Mouse (Mus musculus): ENCODE measurements at regions not wholly inside any gene's neighbourhood (a gene's known extent, or its start where the extent isn't known, plus 50 kb on each side); places are given as distances from the start of the nearest gene placed in this dataset.

GRCm38 (mm10) chr5:126105446-126105845 lies 573.9 kb downstream of the Tmem132b start:
- H3K4me3 ChIP-seq (ENCODE audit: insufficient read depth, low read depth, low read length): no peak overlapping the region
- WGBS: 83% methylated on average over 1 of the region's 1 CpGs

GRCm38 (mm10) chr5:126107020-126107419 lies 575.4 kb downstream of the Tmem132b start:
- Histone ChIP-seq H3K4me1 (ENCODE audit: control insufficient read depth, insufficient read depth, low read length) (no peaks in the 10 kb centered on the region), H3K27ac (ENCODE audit: insufficient read depth, low read depth, low read length) (no peak overlapping the region), H3K4me3 (ENCODE audit: insufficient read depth, low read depth, low read length) (no peak overlapping the region)
- TF ChIP-seq CTCF (IDR thresholded peaks at IDR 0.05; ENCODE audit: insufficient read depth, low read depth, low read length) (no peak), POLR2A (IDR thresholded peaks at IDR 0.05; ENCODE audit: insufficient read depth, low read depth, low read length) (no peak)
- 86% methylated on average over 5 of the region's 5 CpGs for WGBS

More at GRCm38 (mm10) chr5:126105446-126105845, 573.9 kb downstream of the Tmem132b start:
- no peaks in the 10 kb centered on the region for H3K4me1 ChIP-seq (ENCODE audit: control insufficient read depth, insufficient read depth, low read length)
- no peak overlapping the region for H3K27ac ChIP-seq (ENCODE audit: insufficient read depth, low read depth, low read length)
- TF ChIP-seq CTCF (IDR thresholded peaks at IDR 0.05; ENCODE audit: insufficient read depth, low read depth, low read length): no peak
- TF ChIP-seq POLR2A (IDR thresholded peaks at IDR 0.05; ENCODE audit: insufficient read depth, low read depth, low read length): no peak

- no peaks in the 10 kb centered on the region for H3K4me1 ChIP-seq (ENCODE audit: control insufficient read depth, insufficient read depth, low read length)
- H3K27ac ChIP-seq (ENCODE audit: insufficient read depth, low read depth, low read length): no peak overlapping the region
- H3K4me3 ChIP-seq (ENCODE audit: insufficient read depth, low read depth, low read length): no peak overlapping the region
- no peak for TF ChIP-seq POLR2A (IDR thresholded peaks at IDR 0.05; ENCODE audit: insufficient read depth, low read depth, low read length)
- no peak for TF ChIP-seq CTCF (IDR thresholded peaks at IDR 0.05; ENCODE audit: insufficient read depth, low read depth, low read length)
- 78% methylated on average over 3 of the region's 3 CpGs for WGBS
Measured at GRCm38 (mm10) chr5:126108837-126109236, 577.3 kb downstream of the Tmem132b start.

GRCm38 (mm10) chr5:126117291-126117690 lies 585.7 kb downstream of the Tmem132b start:
- H3K4me3 ChIP-seq (ENCODE audit: insufficient read depth, low read depth, low read length): no peak overlapping the region
- H3K4me1 ChIP-seq (ENCODE audit: control insufficient read depth, insufficient read depth, low read length): no peaks in the 10 kb centered on the region
- H3K27ac ChIP-seq (ENCODE audit: insufficient read depth, low read depth, low read length): no peak overlapping the region
- 84% methylated on average over 2 of the region's 2 CpGs for WGBS
- TF ChIP-seq CTCF (IDR thresholded peaks at IDR 0.05; ENCODE audit: insufficient read depth, low read depth, low read length) (no peak), POLR2A (IDR thresholded peaks at IDR 0.05; ENCODE audit: insufficient read depth, low read depth, low read length) (no peak)

- Histone ChIP-seq H3K4me3 (ENCODE audit: insufficient read depth, low read depth, low read length) (no peak overlapping the region), H3K4me1 (ENCODE audit: control insufficient read depth, insufficient read depth, low read length) (no peaks in the 10 kb centered on the region), H3K27ac (ENCODE audit: insufficient read depth, low read depth, low read length) (no peak overlapping the region)
- 89% methylated on average over 5 of the region's 5 CpGs for WGBS
- TF ChIP-seq POLR2A (IDR thresholded peaks at IDR 0.05; ENCODE audit: insufficient read depth, low read depth, low read length) (no peak), CTCF (IDR thresholded peaks at IDR 0.05; ENCODE audit: insufficient read depth, low read depth, low read length) (no peak)
Measured at GRCm38 (mm10) chr5:126117906-126118521, 586.4 kb downstream of the Tmem132b start.

GRCm38 (mm10) chr5:126118731-126119130 lies 587.2 kb downstream of the Tmem132b start:
- TF ChIP-seq CTCF (IDR thresholded peaks at IDR 0.05; ENCODE audit: insufficient read depth, low read depth, low read length): no peak
- TF ChIP-seq POLR2A (IDR thresholded peaks at IDR 0.05; ENCODE audit: insufficient read depth, low read depth, low read length): no peak
- no peaks in the 10 kb centered on the region for H3K4me1 ChIP-seq (ENCODE audit: control insufficient read depth, insufficient read depth, low read length)
- WGBS: 49% methylated on average over 3 of the region's 3 CpGs
- H3K4me3 ChIP-seq (ENCODE audit: insufficient read depth, low read depth, low read length): no peak overlapping the region
- H3K27ac ChIP-seq (ENCODE audit: insufficient read depth, low read depth, low read length): no peak overlapping the region

GRCm38 (mm10) chr5:126123216-126123615 lies 591.6 kb downstream of the Tmem132b start:
- TF ChIP-seq POLR2A (IDR thresholded peaks at IDR 0.05; ENCODE audit: insufficient read depth, low read depth, low read length): no peak
- TF ChIP-seq CTCF (IDR thresholded peaks at IDR 0.05; ENCODE audit: insufficient read depth, low read depth, low read length): no peak
- 72% methylated on average over 9 of the region's 9 CpGs for WGBS
- Histone ChIP-seq H3K4me1 (ENCODE audit: control insufficient read depth, insufficient read depth, low read length) (no peaks in the 10 kb centered on the region), H3K4me3 (ENCODE audit: insufficient read depth, low read depth, low read length) (no peak overlapping the region), H3K27ac (ENCODE audit: insufficient read depth, low read depth, low read length) (no peak overlapping the region)

GRCm38 (mm10) chr5:126127486-126127885 lies 595.9 kb downstream of the Tmem132b start:
- H3K4me1 ChIP-seq (ENCODE audit: control insufficient read depth, insufficient read depth, low read length): no peaks in the 10 kb centered on the region
- no peak overlapping the region for H3K4me3 ChIP-seq (ENCODE audit: insufficient read depth, low read depth, low read length)
- TF ChIP-seq CTCF (IDR thresholded peaks at IDR 0.05; ENCODE audit: insufficient read depth, low read depth, low read length) (no peak), POLR2A (IDR thresholded peaks at IDR 0.05; ENCODE audit: insufficient read depth, low read depth, low read length) (no peak)
- no peak overlapping the region for H3K27ac ChIP-seq (ENCODE audit: insufficient read depth, low read depth, low read length)
- 26% methylated on average over 6 of the region's 6 CpGs for WGBS

- Histone ChIP-seq H3K27ac (ENCODE audit: insufficient read depth, low read depth, low read length) (no peak overlapping the region), H3K4me3 (ENCODE audit: insufficient read depth, low read depth, low read length) (no peak overlapping the region), H3K4me1 (ENCODE audit: control insufficient read depth, insufficient read depth, low read length) (no peaks in the 10 kb centered on the region)
- WGBS: 87% methylated on average over 2 of the region's 2 CpGs
- TF ChIP-seq CTCF (IDR thresholded peaks at IDR 0.05; ENCODE audit: insufficient read depth, low read depth, low read length): no peak
- no peak for TF ChIP-seq POLR2A (IDR thresholded peaks at IDR 0.05; ENCODE audit: insufficient read depth, low read depth, low read length)
Measured at GRCm38 (mm10) chr5:126148908-126149307, 617.3 kb downstream of the Tmem132b start.
